Mouse (Mus musculus) forebrain, embryonic 10.5 days (tissue): Measurements from ENCODE around the gene Dus2. TPM values are rescaled to one million over a fixed set of nuclear protein-coding genes. Genes with fewer than 3 reads are reported as not detected.

Experiments
- DNase-seq: peaks from one replicate; pipeline ENCODE4 v3.0.0-alpha.2; 2017; ENCODE audit warnings: low spot score; ENCODE audit errors: extremely low spot score
- H3K27ac ChIP-seq: fragments of 300-500 bp; sonication (generic); 2 replicates; pipeline ENCODE4 v1.5.1; 2016; ENCODE audit warnings: mild to moderate bottlenecking
- H3K27me3 ChIP-seq: fragments of 300-500 bp; sonication (generic); 2 replicates; pipeline ENCODE4 v1.6.1; 2016; ENCODE audit warnings: mild to moderate bottlenecking; ENCODE audit not compliant: poor library complexity, severe bottlenecking
- H3K36me3 ChIP-seq: fragments of 300-500 bp; sonication (generic); replicated peaks from 2 replicates; pipeline ENCODE4 v1.6.1; 2016; ENCODE audit warnings: mild to moderate bottlenecking, moderate library complexity
- H3K4me1 ChIP-seq: fragments of 300-500 bp; sonication (generic); 2 replicates; pipeline ENCODE4 v1.6.1; 2016
- H3K4me3 ChIP-seq: fragments of 300-500 bp; sonication (generic); 2 replicates; pipeline ENCODE4 v1.5.1; 2016; ENCODE audit warnings: mild to moderate bottlenecking, moderate library complexity
- H3K9me3 ChIP-seq: fragments of 300-500 bp; sonication (generic); 2 replicates; pipeline ENCODE4 v1.6.1; 2016; ENCODE audit warnings: mild to moderate bottlenecking, moderate library complexity
- WGBS: fragments of 180-500 bp; shearing (Covaris S2); methylation state at CpG from one replicate; pipeline ENCODE4 v1.1.7; 2016; 5-methylcytosine and 5-hydroxymethylcytosine counted together
- microRNA-seq: library from miRNA; unstranded; fragments of <30 nt; microRNA quantifications from one replicate; pipeline ENCODE4, GENCODE M21; 2017
- polyA plus RNA-seq: library from polyadenylated mRNA; unstranded; fragments of >200 nt; fragmentation: Nextera tagmentation; extraction: Ambion mirVana; gene quantifications from 2 replicates; pipeline ENCODE4 v1.2.1, GENCODE M21; 2016

The Dus2 gene
- polyA plus RNA-seq, 1 experiment from 2014 or later, result 20.5 TPM

GRCm38 (mm10) chr8:106074659-106075058, 83.5 kb downstream of the Dus2 start:
- H3K4me3 ChIP-seq, result no peak overlapping the region
- no peaks in the 10 kb centered on the region for H3K27me3 ChIP-seq
- no peak for DNase-seq
- 89% methylated on average over 1 of the region's 1 CpGs for WGBS
- peaks cover 31% of the 10 kb centered on the region for H3K36me3 ChIP-seq
- H3K27ac ChIP-seq, result no peak overlapping the region
- H3K4me1 ChIP-seq, result no peaks in the 10 kb centered on the region
- peaks cover 5% of the 10 kb centered on the region; the same call in 1 of the 2 replicates for H3K9me3 ChIP-seq

GRCm38 (mm10) chr8:106075161-106075862, 84.2 kb downstream of the Dus2 start:
- DNase-seq, result no peak
- Histone ChIP-seq H3K4me3 (no peak overlapping the region), H3K4me1 (no peaks in the 10 kb centered on the region), H3K27ac (no peak overlapping the region), H3K36me3 (peaks cover 34% of the 10 kb centered on the region), H3K9me3 (peaks cover 5% of the 10 kb centered on the region; the same call in 1 of the 2 replicates), H3K27me3 (no peaks in the 10 kb centered on the region)
- WGBS, result 90% methylated on average over 9 of the region's 9 CpGs

- WGBS, result 95% methylated on average over 5 of the region's 5 CpGs
- no peak for DNase-seq
- H3K27me3 ChIP-seq, result no peaks in the 10 kb centered on the region
Measured at GRCm38 (mm10) chr8:106075863-106076174, 84.7 kb downstream of the Dus2 start.

GRCm38 (mm10) chr8:106076612-106077011, 85.5 kb downstream of the Dus2 start:
- no peak overlapping the region for H3K4me3 ChIP-seq
- H3K36me3 ChIP-seq, result peaks cover 40% of the 10 kb centered on the region
- H3K9me3 ChIP-seq, result peaks cover 5% of the 10 kb centered on the region; the same call in 1 of the 2 replicates
- no peaks in the 10 kb centered on the region for H3K27me3 ChIP-seq
- H3K4me1 ChIP-seq, result no peaks in the 10 kb centered on the region
- DNase-seq, result no peak
- no peak overlapping the region for H3K27ac ChIP-seq
- 83% methylated on average over 5 of the region's 5 CpGs for WGBS

More at GRCm38 (mm10) chr8:106075863-106076174, 84.7 kb downstream of the Dus2 start:
- Histone ChIP-seq H3K36me3 (peaks cover 37% of the 10 kb centered on the region), H3K4me1 (no peaks in the 10 kb centered on the region), H3K4me3 (no peak overlapping the region), H3K9me3 (peaks cover 5% of the 10 kb centered on the region; the same call in 1 of the 2 replicates), H3K27ac (no peak overlapping the region)

- H3K4me3 ChIP-seq, result no peak overlapping the region
- DNase-seq, result no peak
- H3K4me1 ChIP-seq, result no peaks in the 10 kb centered on the region
- WGBS, result 91% methylated on average over 1 of the region's 1 CpGs
- H3K27me3 ChIP-seq, result no peaks in the 10 kb centered on the region
- H3K9me3 ChIP-seq, result peaks cover 5% of the 10 kb centered on the region; the same call in 1 of the 2 replicates
- H3K36me3 ChIP-seq, result peaks cover 43% of the 10 kb centered on the region
- no peak overlapping the region for H3K27ac ChIP-seq
Measured at GRCm38 (mm10) chr8:106077452-106078067, 86.4 kb downstream of the Dus2 start.

- 93% methylated on average over 4 of the region's 4 CpGs for WGBS
- Histone ChIP-seq H3K36me3 (peaks cover 83% of the 10 kb centered on the region), H3K27me3 (no peaks in the 10 kb centered on the region), H3K4me3 (no peak overlapping the region), H3K9me3 (no peaks in the 10 kb centered on the region), H3K4me1 (no peaks in the 10 kb centered on the region), H3K27ac (no peak overlapping the region)
- DNase-seq, result no peak
Measured at GRCm38 (mm10) chr8:106102321-106102720, 111.2 kb downstream of the Dus2 start.

Small RNA genes lying within 50 kb of the gene (microRNA-seq; reads per million reads assigned to microRNA genes)
- not detected for gene Mir7074

Other genes with a start within 250 kb of the Dus2 start
- gene Gfod2, start 232.7 kb upstream of the Dus2 start, polyA plus RNA-seq, result 32.7 and 38.3 TPM in 2 replicates
- 9.5 and 11.1 TPM in 2 replicates for gene Ranbp10, start 164.0 kb upstream of the Dus2 start, polyA plus RNA-seq
- 0.06 and 0.07 TPM in 2 replicates for gene Tsnaxip1, start 163.6 kb upstream of the Dus2 start, polyA plus RNA-seq
- 49.5 and 57.9 TPM in 2 replicates for gene Cenpt, start 138.1 kb upstream of the Dus2 start, polyA plus RNA-seq
- gene Thap11, start 136.2 kb upstream of the Dus2 start, polyA plus RNA-seq, result 80.2 and 81.3 TPM in 2 replicates
- 394 and 447 TPM in 2 replicates for gene Nutf2, start 130.8 kb upstream of the Dus2 start, polyA plus RNA-seq
- gene Edc4, start 110.5 kb upstream of the Dus2 start, polyA plus RNA-seq, result 73.7 and 75.2 TPM in 2 replicates
- 0.33 and 0.65 TPM in 2 replicates for gene Nrn1l, start 97.8 kb upstream of the Dus2 start, polyA plus RNA-seq
- 29.6 and 29.9 TPM in 2 replicates for gene Pskh1, start 90.9 kb upstream of the Dus2 start, polyA plus RNA-seq
- 1.5 and 2.1 TPM in 2 replicates for gene Ctrl, start 57.5 kb upstream of the Dus2 start, polyA plus RNA-seq
- gene Psmb10, start 52.9 kb upstream of the Dus2 start, polyA plus RNA-seq, result 28.9 and 31.5 TPM in 2 replicates
- 0.76 and 1.4 TPM in 2 replicates for gene Lcat, start 48.0 kb upstream of the Dus2 start, polyA plus RNA-seq
- 14.9 and 17.8 TPM in 2 replicates for gene Slc12a4, start 25.2 kb upstream of the Dus2 start, polyA plus RNA-seq
- not detected in 2 replicates for gene Dpep3, start 11.9 kb upstream of the Dus2 start, polyA plus RNA-seq
- gene Dpep2nb, start 14.6 kb downstream of the Dus2 start, polyA plus RNA-seq, result not detected in 2 replicates
- 24.0 and 24.7 TPM in 2 replicates for gene Ddx28, start 20.5 kb downstream of the Dus2 start, polyA plus RNA-seq
- 6.6 TPM in 2 replicates for gene Nfatc3, start 67.5 kb downstream of the Dus2 start, polyA plus RNA-seq
- 2.0 and 2.6 TPM in 2 replicates for gene Esrp2, start 145.6 kb downstream of the Dus2 start, polyA plus RNA-seq
- gene Pla2g15, start 159.1 kb downstream of the Dus2 start, polyA plus RNA-seq, result 12.6 and 14.0 TPM in 2 replicates
- 86.5 and 87.9 TPM in 2 replicates for gene Slc7a6, start 177.5 kb downstream of the Dus2 start, polyA plus RNA-seq
- 36.5 and 37.2 TPM in 2 replicates for gene Slc7a6os, start 219.6 kb downstream of the Dus2 start, polyA plus RNA-seq
- gene Prmt7, start 219.6 kb downstream of the Dus2 start, polyA plus RNA-seq, result 88.6 and 89.1 TPM in 2 replicates